Mouse (Mus musculus): ENCODE measurements around the gene Cx3cr1.

The Cx3cr1 gene

DNA sequence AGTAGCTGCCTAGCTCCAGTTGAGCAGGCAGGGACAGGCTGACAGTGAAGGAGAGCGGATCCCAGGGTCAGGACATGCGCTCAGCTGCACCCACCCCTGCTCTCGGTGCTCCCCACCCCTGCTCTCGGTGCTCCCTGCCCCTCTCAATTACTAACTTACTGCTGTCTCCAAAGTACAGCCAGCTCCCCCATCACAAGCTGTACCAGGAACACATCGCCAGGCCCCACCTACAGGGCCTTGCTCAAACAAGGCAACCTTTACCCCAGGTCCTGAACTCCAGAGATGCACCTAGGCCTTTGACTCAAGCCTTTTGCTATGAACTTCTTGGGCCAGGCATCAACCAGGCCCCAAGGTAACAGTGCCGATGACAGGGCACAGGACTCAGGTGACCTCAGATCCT is 136.0 kb downstream of the Cx3cr1 start:
- DNase-seq, result no peak

DNA sequence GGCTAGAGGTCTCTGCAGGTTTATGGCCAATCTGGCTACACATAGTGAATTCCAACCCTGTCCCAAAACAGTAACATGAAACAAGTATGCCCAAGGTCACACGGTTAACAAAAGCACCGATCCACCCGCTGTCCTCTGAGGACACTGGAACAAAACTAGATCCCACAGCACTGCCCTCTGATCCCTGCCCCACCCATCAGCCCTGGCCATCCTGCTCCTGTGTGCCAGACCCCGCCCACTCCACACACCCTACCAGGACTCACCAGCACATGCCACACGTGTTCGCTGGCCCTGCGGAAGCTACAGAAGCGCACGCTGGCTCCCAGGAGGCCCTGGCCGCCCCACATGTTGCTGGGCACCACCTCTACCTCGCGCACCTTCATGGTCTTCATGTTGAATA is 137.3 kb downstream of the Cx3cr1 start:
- no peak for DNase-seq

DNA sequence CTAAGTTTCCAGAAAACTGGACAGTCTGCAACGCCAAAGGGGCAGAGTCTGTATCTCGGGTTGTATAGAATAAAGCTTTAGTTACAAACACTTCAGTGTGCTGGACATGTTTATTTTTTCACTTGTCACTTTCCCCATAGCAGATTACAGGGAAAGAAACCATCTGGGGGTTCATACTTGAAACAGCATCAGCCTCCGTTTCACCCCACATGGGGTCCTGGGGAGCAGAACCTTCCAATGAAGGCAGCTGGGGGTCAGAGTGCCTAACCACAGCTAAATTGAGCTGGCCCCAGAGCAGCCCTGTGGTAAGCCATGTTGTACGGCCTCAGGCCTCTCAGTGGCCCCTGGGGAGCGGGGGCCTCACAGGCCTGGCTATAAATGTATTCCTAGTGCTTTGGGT is 143.2 kb downstream of the Cx3cr1 start:
- DNase-seq, result peak; percentile 64

DNA sequence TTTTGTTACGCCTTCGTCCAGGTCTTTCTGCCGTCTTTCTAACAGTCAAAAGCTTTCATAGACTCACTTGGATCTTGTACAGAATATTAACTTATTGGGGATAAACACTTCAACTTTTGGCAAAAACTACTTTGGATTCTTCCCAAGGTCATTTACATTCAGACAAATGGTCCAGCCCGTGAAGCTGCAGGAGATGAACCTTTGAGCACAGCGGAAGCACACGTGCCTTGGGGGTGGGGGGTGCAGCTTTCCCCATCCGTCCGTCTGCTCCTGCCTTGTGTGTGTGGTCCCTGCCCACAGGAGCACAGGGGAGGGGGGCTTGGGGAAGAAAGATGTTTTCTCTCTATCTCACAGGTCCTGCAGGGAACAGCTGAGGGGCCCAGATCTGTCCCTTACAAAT is 143.9 kb downstream of the Cx3cr1 start:
- DNase-seq, result no peak

DNA sequence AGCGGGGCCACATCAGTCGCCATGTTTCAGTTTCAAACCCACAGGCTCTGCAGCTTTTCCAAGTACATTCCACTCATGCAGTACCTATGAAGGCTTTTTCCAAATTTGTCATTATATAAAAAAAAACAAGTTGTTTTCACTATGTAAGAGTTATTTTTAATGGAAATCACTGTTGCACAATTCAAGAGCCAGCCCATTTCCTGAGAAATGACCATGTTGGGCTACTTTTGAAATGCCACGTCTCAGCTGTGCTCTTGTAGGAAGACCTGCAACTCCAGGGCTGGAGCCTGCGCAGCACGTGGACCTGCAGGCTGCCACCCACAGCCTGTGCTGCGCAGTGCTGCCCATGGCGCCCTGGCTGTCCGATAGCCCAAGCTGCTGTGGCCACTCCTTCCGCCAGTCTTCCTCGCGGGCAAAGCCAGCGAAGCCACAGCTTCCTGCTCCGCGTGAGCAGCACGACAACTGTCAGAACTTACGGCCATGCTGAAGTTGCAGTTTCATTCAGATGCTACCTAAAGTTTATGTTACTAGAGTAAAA is 144.5 kb downstream of the Cx3cr1 start:
- DNase-seq, result no peak

DNA sequence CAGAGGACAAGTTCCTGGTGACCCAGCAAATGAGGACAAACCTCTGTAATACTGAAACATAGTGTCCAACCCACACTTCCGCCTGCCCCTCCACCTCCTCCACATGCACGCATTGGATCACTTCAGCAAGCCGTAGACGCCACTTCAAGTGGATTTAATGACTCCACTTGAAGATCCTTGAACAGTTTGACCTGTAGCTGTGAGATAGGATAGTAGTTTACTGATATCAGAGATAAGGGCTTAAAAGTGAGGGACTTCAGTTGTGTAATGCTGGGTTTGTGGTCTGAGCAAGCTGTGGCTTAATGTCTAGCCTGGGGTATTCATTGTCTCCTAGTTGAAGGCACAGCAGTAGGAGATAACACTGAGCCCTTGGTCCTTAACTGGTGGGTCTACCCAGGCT is 146.2 kb downstream of the Cx3cr1 start:
- no peak for DNase-seq

DNA sequence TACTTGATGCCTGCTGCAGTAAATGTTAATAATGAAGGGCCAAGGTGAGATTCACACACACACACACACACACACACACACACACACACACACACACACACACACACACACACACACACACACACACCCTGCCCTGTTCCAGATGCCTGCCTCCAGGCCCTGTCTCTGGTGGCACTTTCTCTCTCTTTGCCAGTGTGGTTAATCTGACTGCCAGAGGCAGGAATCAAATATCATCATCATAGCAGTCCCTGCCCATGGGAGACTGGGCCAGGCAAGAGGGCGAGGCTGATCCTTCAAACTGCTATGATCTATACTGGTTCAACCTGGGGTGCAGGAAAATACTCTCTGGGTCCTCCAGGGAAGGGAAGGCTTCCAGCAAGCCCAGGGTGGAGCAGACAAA is 149.8 kb downstream of the Cx3cr1 start:
- DNase-seq, result no peak

DNA sequence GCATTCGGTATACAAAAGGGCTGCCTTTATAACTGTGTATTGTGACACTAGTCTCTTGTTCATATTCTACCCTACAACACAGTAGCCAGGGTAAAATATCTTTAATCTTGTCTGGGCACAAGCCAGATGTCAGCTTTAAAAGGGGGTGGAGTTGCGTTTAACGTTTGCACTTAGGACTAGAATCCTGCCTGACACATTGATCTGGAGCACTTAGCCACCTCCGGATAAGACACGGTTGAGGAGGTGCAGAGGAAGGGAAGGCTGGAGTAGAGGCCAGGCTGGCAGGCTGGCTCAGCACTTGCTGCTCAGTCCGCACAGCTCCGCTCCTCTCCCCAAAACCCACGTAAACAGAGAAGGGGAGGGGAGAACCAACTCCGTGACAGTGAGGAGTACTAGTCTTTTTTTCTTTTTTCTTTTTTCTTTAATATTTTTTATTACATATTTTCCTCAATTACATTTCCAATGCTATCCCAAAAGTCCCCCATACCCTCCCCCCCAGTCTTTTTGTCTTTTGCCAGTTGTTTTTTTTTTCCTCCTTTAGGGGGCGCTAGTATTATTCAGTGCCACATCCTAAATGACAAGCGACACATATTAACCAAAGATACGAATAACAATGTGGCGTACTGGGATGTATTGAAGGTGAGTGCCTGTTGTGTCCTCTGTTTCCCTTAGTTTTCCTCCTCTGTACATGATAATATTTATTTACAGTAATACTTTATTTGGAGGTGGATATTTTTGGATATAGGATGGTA is 156.4 kb downstream of the Cx3cr1 start:
- DNase-seq, result no peak

DNA sequence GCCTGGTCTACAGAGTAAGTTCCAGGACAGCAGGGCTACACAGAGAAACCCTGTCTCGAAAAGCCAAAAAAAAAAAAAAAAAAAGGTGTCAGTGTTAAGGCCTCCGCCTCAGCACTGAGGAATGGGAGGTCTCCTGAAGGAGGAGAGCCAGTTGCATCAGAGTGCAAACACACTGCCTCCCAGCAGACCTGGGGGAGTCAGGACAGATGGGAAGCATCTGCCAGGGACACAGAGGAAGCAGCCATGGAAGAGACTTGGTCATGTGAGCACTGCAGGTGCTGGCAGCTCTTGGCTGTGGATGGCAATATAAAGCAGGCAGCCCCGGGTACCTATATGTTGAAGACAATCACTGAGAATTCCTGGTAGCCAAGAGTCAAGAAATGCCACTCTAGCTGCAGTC is 159.7 kb downstream of the Cx3cr1 start:
- DNase-seq, result no peak

DNA sequence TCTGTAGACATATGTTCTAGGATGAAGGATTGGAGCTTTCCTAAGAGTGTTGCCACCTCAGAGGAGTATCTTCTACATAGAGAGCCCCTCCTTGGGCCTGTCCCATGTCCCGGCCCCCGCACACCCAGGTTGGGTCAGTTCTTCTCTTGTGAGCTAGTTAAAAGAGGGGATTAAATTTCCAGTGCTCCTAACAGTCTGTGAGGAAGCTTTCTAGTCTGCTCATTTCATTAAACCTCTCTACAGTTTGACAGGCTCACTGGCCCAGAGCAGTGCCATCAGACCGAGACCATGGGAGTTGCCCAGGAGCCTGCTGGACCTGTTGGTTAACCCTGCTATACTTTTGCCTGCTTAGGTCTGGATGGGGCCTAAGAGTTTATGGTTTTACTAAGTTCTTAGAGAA is 161.0 kb downstream of the Cx3cr1 start:
- no peak for DNase-seq

DNA sequence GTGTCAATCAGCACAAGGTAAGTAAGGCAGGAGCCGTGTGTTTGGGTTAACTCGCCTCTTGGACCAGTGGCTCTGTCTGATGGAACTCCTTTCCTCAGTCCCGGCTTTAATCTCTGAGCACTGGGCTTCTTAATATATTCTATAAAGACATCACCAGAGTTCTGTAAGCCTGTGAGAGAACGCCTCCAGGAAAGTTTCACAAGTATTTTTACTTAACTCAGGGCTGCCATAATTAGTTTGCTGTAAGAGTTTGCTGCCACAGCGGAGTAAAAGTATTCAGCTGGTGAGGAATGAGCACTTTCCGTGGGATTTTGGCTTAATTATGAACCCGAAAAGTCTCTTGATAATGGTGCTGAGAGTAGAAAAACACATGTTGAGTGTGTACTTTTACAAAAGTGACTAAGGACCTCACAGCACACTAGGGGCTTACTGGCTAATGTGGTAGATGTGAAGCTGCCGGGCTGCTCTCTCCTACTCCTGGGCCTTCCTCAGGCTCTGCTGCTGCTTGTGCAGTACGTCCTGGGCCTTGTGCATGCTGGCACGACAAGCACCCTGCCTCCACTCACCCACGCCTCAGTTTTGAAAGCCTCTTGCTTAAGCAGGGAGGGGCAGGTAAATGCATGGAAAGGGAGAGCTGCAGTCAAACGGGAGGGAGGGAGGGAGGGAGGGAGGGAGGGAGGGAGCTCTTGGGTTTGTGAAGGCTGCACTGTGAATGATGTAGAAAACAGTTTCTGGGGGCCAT is 167.1 kb downstream of the Cx3cr1 start:
- DNase-seq, result no peak

DNA sequence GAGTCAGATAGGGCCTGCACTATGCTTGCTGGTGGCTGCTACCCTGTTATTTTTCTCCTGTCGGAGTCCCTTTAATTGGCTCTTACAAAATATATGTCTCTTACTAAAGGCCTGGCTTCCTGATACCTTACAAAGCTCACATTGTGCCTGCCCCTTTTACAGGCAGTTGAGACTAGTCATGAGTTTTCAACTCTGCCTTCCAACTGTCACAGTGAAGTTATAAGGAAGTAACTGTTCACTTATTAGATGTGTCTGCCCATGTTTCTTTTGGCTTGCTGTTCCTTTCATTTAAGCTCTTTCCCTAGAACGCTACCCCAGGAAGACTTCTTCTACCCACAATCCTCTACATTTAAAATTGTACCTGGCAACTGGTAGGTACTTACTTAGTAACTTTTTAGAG is 170.2 kb downstream of the Cx3cr1 start:
- no peak for DNase-seq

DNA sequence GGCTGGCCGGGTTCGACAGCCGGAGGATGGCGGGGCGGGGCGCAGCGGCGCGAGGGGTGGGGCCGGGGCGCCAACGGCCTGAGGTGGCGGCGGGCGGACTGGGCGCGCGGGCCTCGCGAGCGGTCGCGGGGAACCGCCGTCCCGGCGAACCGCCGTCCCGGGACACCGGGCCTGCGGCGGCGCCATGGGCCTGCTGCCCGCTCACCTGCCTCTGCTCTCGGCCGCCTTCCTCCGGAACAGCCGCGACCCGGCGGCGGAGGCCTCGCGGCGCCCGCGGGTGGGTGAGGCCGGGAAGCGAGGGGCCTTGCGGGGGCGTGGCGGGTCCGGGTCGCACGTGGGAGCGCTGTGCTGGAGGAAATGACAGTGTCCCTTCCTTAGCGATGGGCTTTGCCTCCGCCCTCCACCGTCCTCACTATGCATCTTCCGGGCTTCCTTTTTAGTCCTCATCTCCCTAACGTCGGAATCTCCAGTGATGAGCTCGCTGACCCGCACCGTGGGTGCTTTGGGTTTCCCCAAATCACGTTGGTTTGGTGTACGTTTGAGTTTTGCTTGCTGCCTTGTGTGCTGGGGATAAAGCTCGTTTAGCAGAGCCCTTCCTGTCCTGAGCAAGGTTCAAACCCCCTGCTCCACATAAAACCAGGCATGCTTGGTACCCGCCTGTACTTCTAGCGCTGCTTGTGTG is 174.5 kb downstream of the Cx3cr1 start:
- DNase-seq, result peak; percentile 71

DNA sequence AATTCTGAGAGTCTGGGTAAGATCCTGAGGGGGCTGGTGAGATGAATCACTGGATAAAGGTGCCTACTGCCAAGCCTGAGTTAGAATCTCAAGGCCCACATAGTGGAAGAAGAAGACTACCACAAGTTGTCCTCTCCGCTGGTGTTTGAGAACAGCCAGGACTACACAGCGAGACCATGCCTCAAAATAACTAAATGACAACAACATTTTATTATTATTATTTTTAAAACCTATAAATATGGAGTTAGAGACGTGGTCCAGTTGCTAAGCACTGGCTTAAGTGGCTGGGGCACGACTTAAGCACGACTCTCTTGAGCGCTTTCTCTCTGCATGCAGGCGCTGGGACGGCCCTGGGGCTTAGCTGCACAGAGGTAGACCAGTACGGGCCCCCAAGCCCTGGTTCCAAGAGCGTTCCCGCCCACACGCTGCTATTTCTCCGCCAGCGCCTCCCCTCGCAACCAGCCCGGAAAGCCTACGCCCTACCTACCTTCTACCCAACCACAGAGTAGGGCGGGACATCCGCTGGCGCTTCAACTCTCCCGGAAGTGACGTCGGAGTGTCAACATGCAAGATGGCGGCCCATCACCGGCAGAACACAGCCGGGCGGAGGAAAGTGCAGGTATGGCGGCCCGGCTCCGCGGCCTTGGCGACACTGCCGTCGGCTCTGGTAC is 175.2 kb downstream of the Cx3cr1 start, which contains the start of gene Wdr48:
Wdr48 (plus strand) TSS at position 540 of the 671 bp plus-strand sequence.
- DNase-seq, result peak; percentile 99

DNA sequence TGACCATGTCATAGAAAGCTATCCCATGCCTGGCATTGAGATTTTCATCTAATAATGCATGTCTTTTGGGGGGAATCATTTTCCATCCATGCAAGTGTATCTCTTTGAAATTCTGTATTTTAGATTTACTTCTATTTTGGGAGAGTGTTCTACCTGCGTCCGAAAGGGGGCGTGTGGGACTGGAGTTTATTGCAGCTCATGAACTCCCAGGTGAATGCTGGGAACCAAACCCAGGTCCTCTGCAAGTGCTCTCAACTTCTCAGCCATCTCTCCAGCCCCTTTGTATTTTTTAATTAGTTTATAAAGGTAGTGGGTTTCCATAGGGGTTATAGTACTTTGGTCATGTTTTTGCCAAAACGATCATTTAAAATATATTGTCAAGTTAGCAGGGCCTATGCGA is 175.8 kb downstream of the Cx3cr1 start:
- DNase-seq, result no peak

DNA sequence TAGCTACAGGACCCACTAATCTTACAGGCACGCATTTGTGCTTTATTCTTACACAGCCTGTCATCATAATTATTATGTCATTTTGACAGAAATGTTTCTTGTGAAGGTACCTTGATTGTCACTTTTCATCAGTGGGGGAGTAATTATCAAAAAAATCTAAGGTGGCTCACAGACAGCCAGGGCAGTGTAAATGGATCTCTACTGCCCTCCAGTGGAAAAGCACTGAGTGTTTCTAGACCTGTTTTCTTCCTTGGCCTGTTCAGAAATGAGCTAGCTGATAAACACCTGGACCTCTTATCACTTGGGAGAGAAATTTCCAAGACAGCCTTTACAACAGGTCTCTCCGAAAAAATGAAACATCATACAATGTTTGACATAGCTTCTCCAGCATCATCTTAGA is 179.0 kb downstream of the Cx3cr1 start:
- peak; percentile 37 for DNase-seq

DNA sequence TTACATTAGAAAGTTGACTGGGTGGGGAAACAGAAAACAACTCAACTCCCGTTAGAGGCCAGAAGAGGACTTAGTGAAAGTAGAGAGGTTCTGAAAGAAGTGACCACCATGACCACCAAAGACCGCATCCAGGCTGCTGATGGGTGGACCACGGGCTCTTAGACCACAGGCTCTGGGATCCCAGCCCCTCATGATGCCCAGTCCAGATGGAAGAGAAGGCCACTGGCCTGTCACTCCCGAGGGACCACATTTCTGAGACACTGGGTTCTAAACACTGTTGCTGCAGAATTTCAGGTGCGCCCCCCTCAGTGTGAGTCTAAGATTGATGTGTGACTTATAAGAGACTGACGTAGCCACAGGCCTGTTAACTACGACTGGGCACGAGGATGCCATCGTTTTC is 180.2 kb downstream of the Cx3cr1 start:
- DNase-seq, result no peak

DNA sequence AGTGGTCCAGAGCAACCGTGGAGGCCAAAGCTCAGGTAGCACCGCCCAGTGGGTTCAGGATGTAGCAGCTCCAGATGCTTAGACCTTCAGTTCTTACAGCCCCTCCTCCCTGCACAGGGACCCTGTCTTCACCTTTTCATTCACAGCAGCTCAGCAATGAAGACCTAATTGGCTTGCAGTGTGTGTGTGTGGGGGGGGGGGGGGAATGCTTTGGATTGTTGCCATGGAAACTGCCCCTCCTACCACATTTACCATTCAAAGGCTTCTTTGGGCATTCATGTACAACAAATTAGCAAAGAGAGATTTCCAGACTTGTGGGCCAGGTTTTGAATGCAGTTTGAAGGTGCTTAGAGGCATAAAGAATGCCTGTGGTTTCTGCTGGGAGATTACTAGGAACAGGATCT is 180.8 kb downstream of the Cx3cr1 start:
- DNase-seq, result no peak

DNA sequence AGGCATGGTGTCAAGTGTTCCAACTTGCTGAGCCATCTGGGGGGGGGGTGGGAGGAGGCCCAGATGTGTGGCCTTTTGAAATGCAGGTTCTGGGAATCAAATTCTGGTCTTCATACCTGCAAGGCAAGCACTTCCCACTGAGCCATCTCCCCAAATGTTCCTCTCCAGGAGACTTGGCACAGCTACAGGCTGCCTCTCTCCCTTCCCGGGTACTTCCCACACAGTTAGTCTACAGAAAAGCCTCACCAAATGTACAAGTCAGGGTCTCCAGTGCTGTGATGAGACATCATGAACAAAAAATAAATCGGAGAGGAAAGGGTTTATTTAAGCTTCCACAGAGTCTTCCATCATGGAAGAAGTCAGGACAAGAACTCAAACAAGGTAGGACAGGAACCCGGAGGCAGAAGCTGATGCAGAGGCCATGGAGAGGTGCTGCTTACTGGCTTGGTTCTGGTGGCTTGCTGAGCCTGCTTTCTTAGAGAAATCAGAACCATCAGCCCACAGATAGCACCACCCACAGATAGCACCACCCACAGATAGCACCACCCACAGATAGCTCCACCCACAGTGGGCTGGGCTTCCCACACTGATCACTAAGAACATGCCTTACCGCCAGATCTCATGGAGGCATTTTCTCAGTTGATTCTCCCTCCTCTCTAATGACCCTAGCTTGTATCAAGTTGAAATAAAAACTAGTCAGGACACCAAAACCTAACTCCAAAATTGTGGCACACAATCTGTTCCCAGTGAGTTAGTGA is 182.4 kb downstream of the Cx3cr1 start:
- no peak for DNase-seq

DNA sequence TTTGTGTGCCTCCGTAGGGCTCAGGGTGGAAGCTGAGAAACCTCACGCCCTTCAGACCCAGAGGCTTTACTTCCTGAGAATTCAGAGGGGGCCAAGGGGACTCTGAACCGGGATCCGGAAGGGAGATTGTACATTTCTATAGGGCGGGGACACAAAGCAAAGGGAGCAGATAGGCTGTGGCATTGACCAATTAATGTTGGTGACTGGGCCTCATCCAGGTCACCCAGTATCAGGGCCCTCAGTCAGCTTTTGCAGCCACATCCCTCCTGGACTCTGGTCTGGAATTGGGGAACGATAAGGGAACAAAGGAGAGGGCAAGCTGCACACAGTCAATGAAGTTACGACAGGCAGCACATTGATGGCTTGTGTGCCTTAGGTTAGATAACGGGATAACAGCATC is 215.5 kb downstream of the Cx3cr1 start:
- no peak for DNase-seq

DNA sequence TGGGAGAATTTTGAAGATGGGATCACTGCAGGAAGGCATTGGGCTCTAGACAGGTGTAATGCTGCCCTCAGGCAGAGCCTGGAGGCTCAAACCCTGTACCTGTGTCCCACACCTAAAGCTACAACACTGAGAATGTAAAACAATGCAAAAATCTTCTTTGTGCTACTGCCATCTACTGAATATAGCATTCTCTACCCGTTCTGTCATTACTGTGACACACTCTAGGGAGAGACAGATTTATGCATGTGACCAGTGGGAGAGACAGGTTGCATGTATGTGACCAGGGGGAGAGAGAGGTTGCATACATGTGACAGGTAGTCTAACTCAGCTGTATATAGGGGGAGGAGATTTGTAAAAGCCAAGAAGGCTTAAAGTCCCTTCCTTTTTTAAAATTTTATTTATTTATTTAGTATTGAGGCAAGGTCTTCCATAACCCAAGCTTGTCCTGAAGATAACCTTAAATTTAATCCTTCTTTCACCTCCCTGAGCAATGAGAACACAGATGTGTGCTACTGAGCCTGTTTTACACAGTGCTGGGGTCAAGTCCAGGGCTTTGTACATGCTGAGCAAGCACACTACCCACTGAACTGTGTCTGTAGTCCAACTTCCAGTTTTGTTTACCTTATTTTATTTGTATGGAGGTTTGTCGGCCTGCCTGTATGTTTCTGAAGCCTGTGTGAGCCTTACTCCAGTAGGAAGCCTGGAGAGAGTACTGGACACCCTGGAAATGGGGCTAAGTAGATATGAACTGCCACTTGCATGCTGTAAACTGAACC is 216.4 kb downstream of the Cx3cr1 start:
- DNase-seq, result no peak

Data from kidney, postnatal 10 days (tissue).